Mouse (Mus musculus) heart, embryonic 16.5 days (tissue): ENCODE results near the gene Sf3b4. TPM values are rescaled to one million over a fixed set of nuclear protein-coding genes. Genes with fewer than 3 reads are reported as not detected.

Experiments used
- ATAC-seq: fragments of 200-750 bp; cut with Nextera tagmentation; replicated peaks from 2 replicates; pipeline ENCODE4 v1.8.0; 2017; ENCODE audit warnings: moderate number of reproducible peaks; ENCODE audit not compliant: insufficient read depth, low FRiP score; ENCODE audit errors: extremely low read depth
- H3K27ac ChIP-seq: fragments of 300-500 bp; sonication (generic); 2 replicates; pipeline ENCODE4 v1.5.1; 2014; ENCODE audit warnings: mild to moderate bottlenecking, low read length, control low read depth, moderate library complexity
- H3K27me3 ChIP-seq: fragments of 300-500 bp; sonication (generic); 2 replicates; pipeline ENCODE4 v1.6.1; 2014; ENCODE audit warnings: low read length, mixed read lengths; ENCODE audit not compliant: control insufficient read depth, insufficient read depth
- H3K36me3 ChIP-seq: fragments of 300-500 bp; sonication (generic); 2 replicates; pipeline ENCODE4 v1.6.1; 2014; ENCODE audit not compliant: control insufficient read depth, insufficient read depth
- H3K4me1 ChIP-seq: fragments of 300-500 bp; sonication (generic); 2 replicates; pipeline ENCODE4 v1.6.1; 2014; ENCODE audit warnings: low read length, mixed read lengths; ENCODE audit not compliant: control insufficient read depth, insufficient read depth
- H3K4me2 ChIP-seq: fragments of 300-500 bp; sonication (generic); 2 replicates; pipeline ENCODE4 v1.6.1; 2014; ENCODE audit warnings: low read depth, mild to moderate bottlenecking, control low read depth, low read length
- H3K4me3 ChIP-seq: fragments of 300-500 bp; sonication (generic); 2 replicates; pipeline ENCODE4 v1.5.1; 2014; ENCODE audit warnings: mild to moderate bottlenecking, control low read depth, low read length
- H3K9ac ChIP-seq: fragments of 300-500 bp; sonication (generic); 2 replicates; pipeline ENCODE4 v1.6.1; 2014; ENCODE audit warnings: low read length, control low read depth
- H3K9me3 ChIP-seq: fragments of 300-500 bp; sonication (generic); replicated peaks from 2 replicates; pipeline ENCODE4 v1.6.1; 2016; ENCODE audit warnings: low read length; ENCODE audit not compliant: control insufficient read depth
- WGBS: fragments of 180-500 bp; shearing (Covaris S2); extraction: QIAGEN DNeasy Blood & Tissue Kit; methylation state at CpG from one replicate; pipeline ENCODE4 v1.1.7; 2014; 5-methylcytosine and 5-hydroxymethylcytosine counted together
- polyA plus RNA-seq: library from polyadenylated mRNA; unstranded; fragments of >200 nt; fragmentation: Nextera tagmentation; extraction: Ambion mirVana; gene quantifications from 2 replicates; pipeline ENCODE4 v1.2.1, GENCODE M21; 2015

Sf3b4 gene
- polyA plus RNA-seq, 1 experiment from 2014 or later = 92.8 TPM

GRCm38 (mm10) chr3:96155501-96155900 lies 16.6 kb upstream of the Sf3b4 start:
- Histone ChIP-seq H3K4me2 (no peak overlapping the region), H3K4me1 (peaks cover 8% of the 10 kb centered on the region), H3K27me3 (no peaks in the 10 kb centered on the region), H3K27ac (no peak overlapping the region), H3K4me3 (no peak overlapping the region), H3K36me3 (peaks cover 51% of the 10 kb centered on the region), H3K9me3 (no peaks in the 10 kb centered on the region), H3K9ac (no peak overlapping the region)
- WGBS = 85% methylated on average over 8 of the region's 8 CpGs
- ATAC-seq = no peak

- H3K4me3 ChIP-seq = no peak overlapping the region
- no peaks in the 10 kb centered on the region for H3K9me3 ChIP-seq
- peak overlapping the region; percentile 93 for H3K4me2 ChIP-seq
- peaks cover 20% of the 10 kb centered on the region for H3K4me1 ChIP-seq
- peak overlapping the region; percentile 69; the same call in 1 of the 2 replicates for H3K9ac ChIP-seq
- WGBS = 63% methylated on average over 4 of the region's 4 CpGs
- no peaks in the 10 kb centered on the region; the same call in 1 of the 2 replicates for H3K27me3 ChIP-seq
- H3K36me3 ChIP-seq = peaks cover 15% of the 10 kb centered on the region
- peak overlapping the region; percentile 72 for H3K27ac ChIP-seq
- ATAC-seq = no peak
Observed at GRCm38 (mm10) chr3:96159820-96160219, 12.3 kb upstream of the Sf3b4 start.

GRCm38 (mm10) chr3:96160222-96160802 lies 11.8 kb upstream of the Sf3b4 start:
- 33% methylated on average over 4 of the region's 4 CpGs for WGBS
- Histone ChIP-seq H3K4me1 (peaks cover 20% of the 10 kb centered on the region), H3K4me2 (peak overlapping the region; percentile 93), H3K27me3 (no peaks in the 10 kb centered on the region; the same call in 1 of the 2 replicates), H3K36me3 (peaks cover 10% of the 10 kb centered on the region), H3K27ac (peak overlapping the region; percentile 72), H3K9me3 (no peaks in the 10 kb centered on the region), H3K9ac (peak overlapping the region; percentile 69), H3K4me3 (peak overlapping the region; percentile 3; the same call in 1 of the 2 replicates)
- ATAC-seq = peak; percentile 85

GRCm38 (mm10) chr3:96160803-96161516 lies 11.2 kb upstream of the Sf3b4 start:
- peak; percentile 52 for ATAC-seq

GRCm38 (mm10) chr3:96161869-96162840 lies 10.0 kb upstream of the Sf3b4 start, which contains the start of gene Mtmr11:
Gene Mtmr11 (plus strand): TSS chr3:96162004.
- Histone ChIP-seq H3K27me3 (no peaks in the 10 kb centered on the region; the same call in 1 of the 2 replicates), H3K9me3 (no peaks in the 10 kb centered on the region), H3K27ac (peak within 1 kb of the TSS; percentile 72), H3K4me2 (peak within 1 kb of the TSS; percentile 93), H3K36me3 (0 out of 2 replicates have a peak, but pooled peaks cover 3% of the 10 kb centered on the region), H3K4me1 (peaks cover 20% of the 10 kb centered on the region), H3K9ac (peak within 1 kb of the TSS; percentile 69), H3K4me3 (peak within 1 kb of the TSS; percentile 57)
- WGBS = 8% methylated on average over 16 of the region's 16 CpGs
- no peak for ATAC-seq

More at GRCm38 (mm10) chr3:96160803-96161516, 11.2 kb upstream of the Sf3b4 start:
- WGBS = 2% methylated on average over 12 of the region's 12 CpGs
- H3K27me3 ChIP-seq = no peaks in the 10 kb centered on the region; the same call in 1 of the 2 replicates
- peaks cover 20% of the 10 kb centered on the region for H3K4me1 ChIP-seq
- peak overlapping the region; percentile 69 for H3K9ac ChIP-seq
- H3K36me3 ChIP-seq = peaks cover 5% of the 10 kb centered on the region; the same call in 1 of the 2 replicates
- peak overlapping the region; percentile 72 for H3K27ac ChIP-seq
- peak overlapping the region; percentile 57 for H3K4me3 ChIP-seq
- H3K9me3 ChIP-seq = no peaks in the 10 kb centered on the region
- H3K4me2 ChIP-seq = peak overlapping the region; percentile 93

- Histone ChIP-seq H3K27me3 (no peaks in the 10 kb centered on the region; the same call in 1 of the 2 replicates), H3K9me3 (no peaks in the 10 kb centered on the region), H3K4me1 (peaks cover 20% of the 10 kb centered on the region), H3K9ac (no peak overlapping the region), H3K36me3 (no peaks in the 10 kb centered on the region), H3K4me3 (no peak overlapping the region), H3K4me2 (no peak overlapping the region), H3K27ac (no peak overlapping the region)
- no peak for ATAC-seq
- 84% methylated on average over 6 of the region's 6 CpGs for WGBS
Observed at GRCm38 (mm10) chr3:96163040-96163439, 9.1 kb upstream of the Sf3b4 start.

GRCm38 (mm10) chr3:96168466-96169158 lies 3.5 kb upstream of the Sf3b4 start:
- H3K4me3 ChIP-seq = no peak overlapping the region
- no peak overlapping the region for H3K9ac ChIP-seq
- H3K27me3 ChIP-seq = no peaks in the 10 kb centered on the region
- H3K27ac ChIP-seq = peak overlapping the region; percentile 38; the same call in 1 of the 2 replicates
- ATAC-seq = no peak
- peaks cover 15% of the 10 kb centered on the region for H3K4me1 ChIP-seq
- no peaks in the 10 kb centered on the region for H3K9me3 ChIP-seq
- H3K36me3 ChIP-seq = no peaks in the 10 kb centered on the region
- 58% methylated on average over 12 of the region's 12 CpGs for WGBS
- 0 out of 2 replicates have a peak overlapping the region, but pooled peaks have one; percentile 10 for H3K4me2 ChIP-seq

GRCm38 (mm10) chr3:96170276-96170675 lies 1.9 kb upstream of the Sf3b4 start:
- no peak overlapping the region for H3K4me2 ChIP-seq
- H3K9ac ChIP-seq = no peak overlapping the region
- H3K36me3 ChIP-seq = peaks cover 13% of the 10 kb centered on the region
- no peak overlapping the region for H3K4me3 ChIP-seq
- H3K4me1 ChIP-seq = peaks cover 20% of the 10 kb centered on the region
- no peaks in the 10 kb centered on the region for H3K27me3 ChIP-seq
- WGBS = 80% methylated on average over 4 of the region's 4 CpGs
- ATAC-seq = no peak
- no peak overlapping the region for H3K27ac ChIP-seq
- H3K9me3 ChIP-seq = no peaks in the 10 kb centered on the region
